Mouse (Mus musculus) heart, adult 2 months (tissue): ENCODE data around the gene Fnip1. TPM values are rescaled to one million over a fixed set of nuclear protein-coding genes. Genes with fewer than 3 reads are reported as not detected.
"Not testable (repeated sequence)": the region's sequence is repeated elsewhere in the genome, so short reads cannot be mapped to it uniquely, and the experiment has no call there.

ENCODE experiments used
- DNase-seq, 2 experiments: peaks; one replicate each; pipeline ENCODE4 v3.0.0; 2021
- H3K27ac ChIP-seq: fragments of 200-600 bp; 2 replicates; pipeline ENCODE4 v1.8.1; 2022
- H3K27me3 ChIP-seq: fragments of 200-500 bp; 2 replicates; pipeline ENCODE4 v1.6.1; 2012; ENCODE audit warnings: mild to moderate bottlenecking, low read length, inconsistent platforms, mixed read lengths; ENCODE audit not compliant: control insufficient read depth, insufficient read depth
- H3K36me3 ChIP-seq: fragments of 200-500 bp; 2 replicates; pipeline ENCODE4 v1.6.1; 2012; ENCODE audit warnings: low read length, inconsistent platforms; ENCODE audit not compliant: control insufficient read depth, insufficient read depth
- H3K4me1 ChIP-seq: fragments of 200-500 bp; 2 replicates; pipeline ENCODE4 v1.6.1; 2011; ENCODE audit warnings: low read length; ENCODE audit not compliant: control insufficient read depth, insufficient read depth
- H3K4me3 ChIP-seq: fragments of 200-600 bp; 2 replicates; pipeline ENCODE4 v1.8.1; 2022
- H3K79me2 ChIP-seq: fragments of 200-500 bp; replicated peaks from 2 replicates; pipeline ENCODE4 v1.6.1; 2012; ENCODE audit warnings: mild to moderate bottlenecking, inconsistent platforms, low read length, moderate library complexity, mixed read lengths; ENCODE audit not compliant: control insufficient read depth, insufficient read depth
- H3K9ac ChIP-seq: fragments of 200-500 bp; 2 replicates; pipeline ENCODE4 v1.6.1; 2012; ENCODE audit warnings: low read depth, mild to moderate bottlenecking, control low read depth, inconsistent platforms, low read length, mixed read lengths
- CTCF ChIP-seq: fragments of 200-600 bp; IDR thresholded peaks from 2 replicates; pipeline ENCODE4 v1.8.1; 2022; ENCODE audit warnings: antibody characterized with exemption, mild to moderate bottlenecking, moderate library complexity
- EP300 ChIP-seq: fragments of 200-500 bp; IDR thresholded peaks from 2 replicates; pipeline ENCODE4 v1.6.1; 2011; ENCODE audit warnings: low read depth, low read length, control low read depth; ENCODE audit not compliant: insufficient read depth
- POLR2A ChIP-seq: fragments of 200-500 bp; IDR thresholded peaks from 2 replicates; pipeline ENCODE4 v1.6.1; 2011; ENCODE audit warnings: mild to moderate bottlenecking, low read depth, low read length, control low read depth; ENCODE audit not compliant: insufficient read depth
- WGBS: fragments of 180-500 bp; shearing (Covaris S2); methylation state at CpG from one replicate; pipeline ENCODE4 v1.1.7; 2018; 5-methylcytosine and 5-hydroxymethylcytosine counted together
- intact Hi-C: fragments of 180-260 bp; cut with DNase I; formaldehyde crosslinking; loops from one replicate; pipeline ENCODE4 v1.15.1; 2025
- polyA plus RNA-seq: library from polyadenylated mRNA; depleted of rRNA; stranded (reverse); fragments of >200 nt; gene quantifications from 2 replicates; pipeline ENCODE4 v1.2.3, GENCODE M21; 2012
- total RNA-seq, 2 experiments: library from RNA; stranded (reverse); gene quantifications; 2 replicates each; pipeline ENCODE4 v1.2.3; 2021

Fnip1 gene
- total and polyA plus RNA-seq, 3 experiments = 4.8 to 42.9 (median 30.4) TPM

DNA sequence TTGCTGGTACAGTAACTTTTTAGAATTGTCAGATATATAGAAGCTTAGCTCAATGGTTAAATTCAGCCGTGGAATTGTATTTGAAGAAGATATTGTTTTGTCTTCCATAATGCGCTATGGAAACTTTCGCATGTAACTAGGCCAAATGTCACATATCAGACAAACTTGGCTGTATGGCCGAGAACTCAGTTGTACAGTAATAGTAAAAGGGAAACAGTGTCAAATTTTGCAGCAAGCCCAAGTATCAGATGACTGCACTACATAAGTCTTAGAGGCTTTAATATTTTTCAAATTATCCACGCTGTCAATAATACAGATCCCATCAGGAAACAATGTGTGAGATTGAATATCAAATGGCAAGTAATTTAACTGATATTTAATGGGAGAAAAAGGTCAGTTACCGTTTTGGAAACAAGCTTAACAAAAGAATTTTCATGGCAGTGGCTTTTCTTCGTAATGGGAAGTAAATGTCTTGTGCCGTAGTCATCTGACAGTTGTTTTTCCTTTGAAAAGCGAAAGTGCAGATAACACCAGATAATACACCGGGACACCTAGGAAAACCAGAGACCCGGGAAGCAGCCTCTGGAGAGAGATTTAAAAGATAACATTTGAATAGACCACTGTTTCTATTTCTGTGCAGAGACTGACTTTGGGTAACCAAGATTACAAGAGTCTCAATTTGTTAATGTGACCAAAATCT lies 1.1 kb downstream of the Fnip1 start:
- H3K27ac ChIP-seq = peak overlapping the region; percentile 99

DNA sequence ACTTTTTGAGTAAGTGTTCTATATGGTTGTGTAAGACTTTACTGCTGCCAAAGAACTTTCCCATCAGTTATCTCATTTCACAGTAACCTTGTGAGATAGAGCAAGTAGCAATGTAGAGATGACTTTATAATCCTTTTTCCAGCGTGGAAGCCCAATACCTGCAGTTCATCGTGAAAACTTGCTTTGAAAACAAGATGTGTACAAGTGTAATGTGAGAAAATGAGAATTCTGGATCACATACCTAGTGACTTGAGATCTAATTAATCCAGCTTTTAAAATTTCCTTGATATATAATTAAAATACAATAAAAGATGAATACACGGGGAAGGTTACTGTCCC lies 1.7 kb downstream of the Fnip1 start:
- H3K79me2 ChIP-seq = peaks cover 5% of the 10 kb centered on the region
- WGBS = 36% methylated on average over 3 of the region's 3 CpGs
- peak overlapping the region; percentile 99 for H3K27ac ChIP-seq
- TF ChIP-seq CTCF = no peak
- no peak for TF ChIP-seq POLR2A
- no peak for TF ChIP-seq EP300
- intact Hi-C loops = loop anchor here (5.0 kb wide), 1 partner anchor 1023 kb away; the partner anchor contains the start of gene Atox1
- DNase-seq = no peak
- H3K4me3 ChIP-seq = peak overlapping the region; percentile 97
- H3K4me1 ChIP-seq = peaks cover 9% of the 10 kb centered on the region
- no peaks in the 10 kb centered on the region for H3K27me3 ChIP-seq
- H3K9ac ChIP-seq = no peak overlapping the region
- peaks cover 18% of the 10 kb centered on the region for H3K36me3 ChIP-seq

More for the DNA sequence above, 1.1 kb downstream of the Fnip1 start:
- Histone ChIP-seq H3K4me3 (peak overlapping the region; percentile 97), H3K27me3 (no peaks in the 10 kb centered on the region), H3K9ac (peak overlapping the region; percentile 98), H3K36me3 (peaks cover 18% of the 10 kb centered on the region), H3K4me1 (peaks cover 9% of the 10 kb centered on the region), H3K79me2 (peaks cover 5% of the 10 kb centered on the region)
- no peak for DNase-seq
- intact Hi-C loops = loop anchor here (5.0 kb wide), 1 partner anchor 1023 kb away; the partner anchor contains the start of gene Atox1
- 3% methylated on average over 11 of the region's 11 CpGs for WGBS
- TF ChIP-seq EP300 = no peak
- TF ChIP-seq POLR2A = no peak
- TF ChIP-seq CTCF = no peak

DNA sequence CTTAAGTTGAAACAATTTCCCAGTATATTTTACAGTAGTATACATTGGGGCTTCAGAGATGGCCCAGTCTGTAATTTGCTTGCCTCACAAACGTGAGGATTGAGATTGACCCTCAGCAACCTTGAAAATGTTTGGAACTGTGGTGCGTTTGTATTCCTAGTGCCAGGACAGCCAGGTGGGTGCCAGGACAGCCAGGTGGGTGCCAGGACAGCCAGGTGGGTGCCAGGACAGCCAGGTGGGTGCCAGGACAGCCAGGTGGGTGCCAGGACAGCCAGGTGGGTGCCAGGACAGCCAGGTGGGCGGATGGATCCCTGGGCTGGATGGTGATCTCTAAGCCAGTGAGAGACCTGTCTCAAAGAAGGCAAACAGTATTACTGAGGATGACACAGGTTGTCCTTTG lies 12.8 kb downstream of the Fnip1 start:
- 81% methylated on average over 3 of the region's 3 CpGs for WGBS
- H3K79me2 ChIP-seq, H3K9ac ChIP-seq, intact Hi-C loops, H3K27ac ChIP-seq, H3K4me1 ChIP-seq, DNase-seq, H3K27me3 ChIP-seq, H3K4me3 ChIP-seq: not testable (repeated sequence)
- peaks cover 14% of the 10 kb centered on the region for H3K36me3 ChIP-seq

DNA sequence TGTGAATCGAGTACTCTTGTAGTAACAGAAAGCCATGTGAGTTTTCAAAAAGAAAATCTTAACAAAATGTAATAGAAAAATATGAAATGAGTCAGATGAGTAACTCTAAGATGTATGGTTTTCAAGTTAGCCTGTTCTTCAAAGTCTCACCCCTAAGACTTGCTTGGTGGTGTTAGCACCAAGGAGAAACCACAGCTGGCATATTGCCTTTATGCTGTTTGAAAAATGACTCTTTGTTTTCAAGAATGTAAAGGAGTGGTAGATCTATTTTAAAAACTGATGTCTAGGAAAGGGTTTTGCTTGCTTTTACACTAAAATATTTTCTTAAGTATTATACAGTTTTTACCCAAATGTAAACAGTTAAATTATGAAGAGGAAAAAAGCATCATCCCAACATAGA lies 16.5 kb downstream of the Fnip1 start:
- 22% methylated on average over 1 of the region's 1 CpGs for WGBS
- Histone ChIP-seq H3K79me2 (peaks cover 6% of the 10 kb centered on the region), H3K27ac (no peak overlapping the region), H3K27me3 (no peaks in the 10 kb centered on the region), H3K4me1 (peaks cover 7% of the 10 kb centered on the region), H3K9ac (no peak overlapping the region), H3K4me3 (no peak overlapping the region), H3K36me3 (peaks cover 12% of the 10 kb centered on the region)
- no peak for DNase-seq
- TF ChIP-seq EP300 = no peak
- intact Hi-C loops = no loop called here

DNA sequence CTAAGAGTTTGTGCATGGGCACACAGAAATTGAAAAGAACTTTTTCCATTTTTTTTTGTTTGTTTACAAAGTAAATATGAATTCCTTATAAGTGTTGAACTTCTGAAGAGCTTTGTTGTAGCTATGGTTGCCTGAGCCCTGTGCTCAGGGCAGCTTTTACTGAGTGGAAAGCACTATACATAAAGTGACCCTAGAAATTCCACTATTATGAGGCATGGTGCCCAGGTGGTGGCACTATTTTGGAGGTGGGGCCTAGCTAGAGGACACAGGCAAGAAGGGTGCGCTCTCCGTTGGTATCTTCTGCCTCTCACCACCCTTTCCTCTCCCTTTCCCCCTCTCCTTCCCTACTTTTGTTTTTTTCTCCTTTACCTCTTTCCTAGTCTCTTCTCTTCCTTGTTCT lies 18.9 kb downstream of the Fnip1 start:
- Histone ChIP-seq H3K4me1 (peaks cover 4% of the 10 kb centered on the region), H3K79me2 (peaks cover 2% of the 10 kb centered on the region; the same call in 1 of the 2 replicates), H3K4me3 (no peak overlapping the region), H3K27me3 (no peaks in the 10 kb centered on the region), H3K9ac (no peak overlapping the region), H3K36me3 (peaks cover 7% of the 10 kb centered on the region), H3K27ac (no peak overlapping the region)
- no peak for TF ChIP-seq POLR2A
- peak; percentile 14; the same call in 1 of the 2 replicates for TF ChIP-seq CTCF
- intact Hi-C loops = no loop called here
- DNase-seq = no peak
- 54% methylated on average over 2 of the region's 2 CpGs for WGBS

DNA sequence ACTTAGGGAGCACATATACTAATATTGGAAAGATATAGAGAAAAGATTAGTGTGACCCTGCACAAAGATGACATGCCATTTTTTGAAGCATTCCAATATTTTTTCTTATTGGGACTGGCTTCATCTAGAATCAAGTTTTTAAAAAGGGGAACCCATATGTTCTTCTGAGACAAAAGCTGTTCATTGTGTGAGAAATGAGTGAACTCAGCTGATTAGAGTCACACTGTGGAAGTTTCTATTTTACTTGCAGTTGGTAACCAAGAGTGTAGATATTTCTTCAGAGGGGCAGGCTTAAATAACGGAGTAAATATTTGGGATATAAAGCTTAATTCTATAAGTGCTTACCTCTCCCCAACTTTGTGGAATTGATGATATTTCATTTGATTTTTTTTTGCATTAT lies 20.2 kb downstream of the Fnip1 start:
- Histone ChIP-seq H3K4me1 (peaks cover 2% of the 10 kb centered on the region), H3K79me2 (peaks cover 2% of the 10 kb centered on the region; the same call in 1 of the 2 replicates), H3K27me3 (no peaks in the 10 kb centered on the region), H3K27ac (no peak overlapping the region), H3K36me3 (peaks cover 5% of the 10 kb centered on the region), H3K4me3 (no peak overlapping the region), H3K9ac (no peak overlapping the region)
- TF ChIP-seq POLR2A (no peak), CTCF (no peak), EP300 (no peak)
- intact Hi-C loops = no loop called here
- WGBS = 90% methylated on average over 1 of the region's 1 CpGs
- DNase-seq = no peak
